ENCODE assay signal across 17 mouse cellular contexts in the genomic region with DNA sequence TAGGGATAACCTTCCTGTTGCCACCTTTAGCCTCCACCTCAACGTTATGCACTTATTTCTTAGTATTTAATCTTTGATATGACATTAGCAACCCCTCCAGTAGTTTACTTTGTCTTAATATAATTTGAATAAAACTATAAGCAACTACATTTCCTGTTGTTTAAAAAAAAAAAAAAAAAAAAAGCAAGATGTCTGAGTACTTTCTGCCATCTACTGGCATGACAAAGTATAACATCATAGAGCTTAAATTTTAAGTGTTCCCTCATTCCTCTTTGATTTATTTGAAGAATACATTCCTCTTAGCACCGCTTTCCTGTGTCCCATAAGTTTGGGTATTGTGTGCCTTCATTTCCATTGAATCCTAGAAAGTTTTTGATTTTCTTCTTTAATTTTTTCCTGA. TPM values are rescaled to one million over a fixed set of nuclear protein-coding genes. Genes with fewer than 3 reads are reported as not detected.
DNase-seq lines count a peak whose midpoint lies in the region; ATAC-seq and TF ChIP-seq lines count a peak whose summit lies in the region.
"Had no signal": no experiment of that assay in that cellular context is flagged by ENCODE, and none has a peak within 500 bp of the region (broad histone marks: within the 10 kb centered on the region; RNA-seq: fewer than 3 reads in every experiment).

No protein-coding gene starts in this region.

- peak; percentile 28; the same call in 1 of the 2 replicates for TF ChIP-seq CTCF in gastrocnemius, adult 2 months (IDR thresholded peaks at IDR 0.05)
- TF ChIP-seq CTCF in liver, adult 2 months (IDR thresholded peaks at IDR 0.05; ENCODE audit: low read depth, low read length): no peak

- H3K27ac ChIP-seq in gastrocnemius, adult 2 months: no peak overlapping the region
- no peak overlapping the region for H3K27ac ChIP-seq in liver, adult 2 months (replicated peaks; ENCODE audit: insufficient read depth, low read depth, low read length)
- H3K27ac ChIP-seq in liver, embryonic 12.5 days: no peak overlapping the region
- H3K27ac ChIP-seq: lung, embryonic 15.5 days had no signal

- no peaks in the 10 kb centered on the region for H3K4me1 ChIP-seq in liver, adult 2 months (ENCODE audit: control insufficient read depth, insufficient read depth, low read length)
- H3K4me1 ChIP-seq in liver, embryonic 12.5 days: no peaks in the 10 kb centered on the region
- H3K4me1 ChIP-seq: lung, embryonic 15.5 days had no signal

- 42% methylated on average over 2 of the region's 2 CpGs for WGBS in liver, adult 2 months
- WGBS in liver, embryonic 12.5 days (ENCODE audit: insufficient replicate concordance): 30% methylated on average over 2 of the region's 2 CpGs

- H3K36me3 ChIP-seq in liver, adult 2 months (ENCODE audit: control insufficient read depth, insufficient read depth, low read length): no peaks in the 10 kb centered on the region
- H3K36me3 ChIP-seq in liver, embryonic 12.5 days: no peaks in the 10 kb centered on the region
- H3K36me3 ChIP-seq: lung, embryonic 15.5 days had no signal

- TF ChIP-seq POLR2A in liver, adult 2 months (IDR thresholded peaks at IDR 0.05; ENCODE audit: extremely low read depth, insufficient read depth, low read length): no peak

- H3K4me3 ChIP-seq in gastrocnemius, adult 2 months: no peak overlapping the region
- no peak overlapping the region for H3K4me3 ChIP-seq in liver, adult 2 months (ENCODE audit: insufficient read depth, low read depth, low read length)
- no peak overlapping the region for H3K4me3 ChIP-seq in liver, embryonic 12.5 days
- H3K4me3 ChIP-seq: lung, embryonic 15.5 days had no signal

- no peak overlapping the region for H3K9ac ChIP-seq in liver, adult 2 months (ENCODE audit: low read depth, low read length)
- H3K9ac ChIP-seq in liver, embryonic 12.5 days: no peak overlapping the region
- H3K9ac ChIP-seq: lung, embryonic 15.5 days had no signal

- H3K79me2 ChIP-seq in liver, adult 2 months (ENCODE audit: control insufficient read depth, insufficient read depth, low read length): no peaks in the 10 kb centered on the region

- no peak overlapping the region for H3K4me2 ChIP-seq in liver, embryonic 12.5 days
- H3K4me2 ChIP-seq: lung, embryonic 15.5 days had no signal

- intact Hi-C loops in gastrocnemius, adult 2 months (cut with DNase I): no loop called here

- ATAC-seq in liver, embryonic 12.5 days: no peak
- no peak for ATAC-seq in inflammation-experienced regulatory T-cells, adult 6 months
- no peak for ATAC-seq in monocyte, adult 5-6 weeks (replicated peaks; ENCODE audit: insufficient number of reproducible peaks, low FRiP score, low TSS enrichment, poor library complexity, severe bottlenecking)
- ATAC-seq: CD4-positive, CD25-positive, alpha-beta regulatory T cell, adult 4 months had no signal

- DNase-seq in gastrocnemius, adult 2 months: no peak
- no peak for DNase-seq in gastrocnemius, adult 8-10 months (ENCODE audit: low spot score in 2 of 2)
- peak; percentile 9 for DNase-seq in liver, adult 2 months (ENCODE audit: extremely low read depth, low read depth, low spot score)
- DNase-seq in adipocyte (ENCODE audit: low spot score): peak; percentile 34
- DNase-seq in retina, postnatal 1 day: peak; percentile 16
- DNase-seq: cerebellum, postnatal 36 days; heart, postnatal 36 days; kidney, postnatal 10 days; spleen, adult 18-20 months; thymus, adult 2 months had no signal

- no peaks in the 10 kb centered on the region for H3K9me3 ChIP-seq in liver, embryonic 12.5 days (replicated peaks)
- H3K9me3 ChIP-seq: lung, embryonic 15.5 days had no signal

- no peaks in the 10 kb centered on the region for H3K27me3 ChIP-seq in liver, adult 2 months (ENCODE audit: control insufficient read depth, insufficient read depth, low read length)
- H3K27me3 ChIP-seq in liver, embryonic 12.5 days (replicated peaks): no peaks in the 10 kb centered on the region
- H3K27me3 ChIP-seq: lung, embryonic 15.5 days had no signal

RNA-seq across cellular contexts. Expression of a gene that starts 2.5 kb away (rescaled TPM):
- not detected for total RNA-seq in gastrocnemius, adult 2 months (2021)
- not detected for total RNA-seq in gastrocnemius, adult 8-10 months (2022)
- total RNA-seq in liver, adult 2 months (2014; rRNA removed): not detected in 2 replicates
- not detected in 2 replicates for polyA plus RNA-seq in liver, adult 2 months (2012; rRNA removed)
- not detected in 2 replicates for polyA plus RNA-seq in liver, embryonic 12.5 days (2016; fragmentation: Nextera tagmentation; extraction: Ambion mirVana)
- polyA plus RNA-seq in inflammation-experienced regulatory T-cells, adult 6 months (2017; shearing (Covaris generic)): not detected
- total RNA-seq in monocyte, adult 5-6 weeks (2017): not detected in 3 replicates
- total RNA-seq: gastrocnemius, postnatal 4 days; heart, postnatal 36 days had no signal
- polyA plus RNA-seq: CD4-positive, CD25-positive, alpha-beta regulatory T cell, adult 4 months; forebrain, embryonic 11.5 days; lung, embryonic 15.5 days; thymus, adult 2 months had no signal

RNA-seq across cellular contexts. Expression of a gene that starts 47.2 kb away (rescaled TPM):
- not detected for total RNA-seq in gastrocnemius, adult 2 months (2021)
- total RNA-seq in gastrocnemius, adult 8-10 months (2022): not detected
- total RNA-seq in liver, adult 2 months (2014; rRNA removed): not detected in 2 replicates
- polyA plus RNA-seq in liver, adult 2 months (2012; rRNA removed): not detected in 2 replicates
- not detected in 2 replicates for polyA plus RNA-seq in liver, embryonic 12.5 days (2016; fragmentation: Nextera tagmentation; extraction: Ambion mirVana)
- not detected for polyA plus RNA-seq in inflammation-experienced regulatory T-cells, adult 6 months (2017; shearing (Covaris generic))
- total RNA-seq in monocyte, adult 5-6 weeks (2017): not detected in 3 replicates
- total RNA-seq: gastrocnemius, postnatal 4 days; heart, postnatal 36 days had no signal
- polyA plus RNA-seq: CD4-positive, CD25-positive, alpha-beta regulatory T cell, adult 4 months; forebrain, embryonic 11.5 days; lung, embryonic 15.5 days; thymus, adult 2 months had no signal

Comparison
In these comparisons a context has a peak if more than half of its experiments do, and no peak if none do; other contexts are left out.
1. DNase-seq: peak in liver, adult 2 months (single experiment), adipocyte (single experiment) and retina, postnatal 1 day (single experiment); none in gastrocnemius, adult 2 months (single experiment) and gastrocnemius, adult 8-10 months (0 of 2).